Mouse (Mus musculus) 3134 (cell line): ENCODE measurements around the gene Asnsd1.
"Not testable (repeated sequence)": the region's sequence is repeated elsewhere in the genome, so short reads cannot be mapped to it uniquely, and the experiment has no call there.

Source experiments
- DNase-seq: peaks from one replicate; pipeline ENCODE4 v3.0.0-alpha.2; 2011; ENCODE audit warnings: low spot score; ENCODE audit not compliant: insufficient read length; ENCODE audit errors: extremely low read depth

Asnsd1 gene

GRCm38 (mm10) chr1:53352327-53353261 is at the start of gene Asnsd1, which contains the start of the genes Asdurf and Gm28551:
Asnsd1 (minus strand) TSS chr1:53352752.
Asdurf (minus strand) TSS chr1:53352619.
Gm28551 (minus strand) TSS chr1:53352667.
- peak; percentile 98 for DNase-seq

GRCm38 (mm10) chr1:53393936-53394760 is 41.6 kb upstream of the Asnsd1 start:
- DNase-seq: not testable (repeated sequence)

- DNase-seq: no peak
Measured at GRCm38 (mm10) chr1:53388762-53389161, 36.2 kb upstream of the Asnsd1 start.

- DNase-seq: no peak
Measured at GRCm38 (mm10) chr1:53384085-53384688, 31.6 kb upstream of the Asnsd1 start.

- no peak for DNase-seq
Measured at GRCm38 (mm10) chr1:53377731-53378130, 25.2 kb upstream of the Asnsd1 start.

- DNase-seq: not testable (repeated sequence)
Measured at GRCm38 (mm10) chr1:53375965-53376364, 23.4 kb upstream of the Asnsd1 start.

- DNase-seq: no peak
Measured at GRCm38 (mm10) chr1:53358988-53359387, 6.4 kb upstream of the Asnsd1 start.

GRCm38 (mm10) chr1:53341071-53341470 is 11.5 kb downstream of the Asnsd1 start:
- DNase-seq: no peak

- not testable (repeated sequence) for DNase-seq
Measured at GRCm38 (mm10) chr1:53337403-53337802, 15.1 kb downstream of the Asnsd1 start.

GRCm38 (mm10) chr1:53335465-53335864 is 17.1 kb downstream of the Asnsd1 start:
- DNase-seq: no peak

GRCm38 (mm10) chr1:53333527-53333926 is 19.0 kb downstream of the Asnsd1 start:
- DNase-seq: not testable (repeated sequence)

- DNase-seq: no peak
Measured at GRCm38 (mm10) chr1:53324827-53325494, 27.6 kb downstream of the Asnsd1 start.

- no peak for DNase-seq
Measured at GRCm38 (mm10) chr1:53324277-53324676, 28.3 kb downstream of the Asnsd1 start.

GRCm38 (mm10) chr1:53323254-53323653 is 29.3 kb downstream of the Asnsd1 start:
- DNase-seq: no peak

- DNase-seq: no peak
Measured at GRCm38 (mm10) chr1:53321662-53322344, 30.7 kb downstream of the Asnsd1 start.

GRCm38 (mm10) chr1:53312989-53313967 is 39.3 kb downstream of the Asnsd1 start, which contains the start of gene Osgepl1:
Osgepl1 (plus strand) TSS chr1:53313624.
- peak; percentile 89 for DNase-seq

GRCm38 (mm10) chr1:53300506-53300905 is 52.0 kb downstream of the Asnsd1 start:
- DNase-seq: no peak

- peak; percentile 99 for DNase-seq
Measured at GRCm38 (mm10) chr1:53296581-53297383, 55.8 kb downstream of the Asnsd1 start, which contains the start of the genes Pms1, Ormdl1 and Gm28778. Pms1 (minus strand) TSS chr1:53297018. Ormdl1 (plus strand) TSS chr1:53297095. Gm28778 (plus strand) TSS chr1:53297111.
